Mouse (Mus musculus): ENCODE results near the gene Kif20b. TPM values are rescaled to one million over a fixed set of nuclear protein-coding genes. Genes with fewer than 3 reads are reported as not detected.

Gene Kif20b
- total RNA-seq, 4 experiments from 2014 or later, result 0.05 to 0.91 (median 0.22) TPM

GRCm38 (mm10) chr19:34920066-34920465 lies 2.1 kb upstream of the Kif20b start:
- no peak for DNase-seq (ENCODE audit: low spot score in 2 of 2)

GRCm38 (mm10) chr19:34920531-34920930 lies 1.6 kb upstream of the Kif20b start:
- no peak for DNase-seq (ENCODE audit: low spot score in 2 of 2)

- no peak for DNase-seq (ENCODE audit: low spot score in 2 of 2)
Measured at GRCm38 (mm10) chr19:34921253-34921651, 909 bp upstream of the Kif20b start.

- DNase-seq (ENCODE audit: low spot score in 2 of 2), result no peak
Measured at GRCm38 (mm10) chr19:34922603-34922963, 422 bp downstream of the Kif20b start.

GRCm38 (mm10) chr19:34947206-34947605 lies 25.0 kb downstream of the Kif20b start:
- no peak for DNase-seq (ENCODE audit: low spot score in 2 of 2)

GRCm38 (mm10) chr19:34953842-34954541 lies 31.8 kb downstream of the Kif20b start:
- DNase-seq (ENCODE audit: low spot score in 2 of 2), result no peak

- no peak for DNase-seq (ENCODE audit: low spot score in 2 of 2)
Measured at GRCm38 (mm10) chr19:34959369-34959768, 37.2 kb downstream of the Kif20b start.

GRCm38 (mm10) chr19:34984742-34985141 lies 62.6 kb downstream of the Kif20b start:
- DNase-seq (ENCODE audit: low spot score in 2 of 2), result no peak

- no peak for DNase-seq (ENCODE audit: low spot score in 2 of 2)
Measured at GRCm38 (mm10) chr19:34990443-34990842, 68.3 kb downstream of the Kif20b start.

- no peak for DNase-seq (ENCODE audit: low spot score in 2 of 2)
Measured at GRCm38 (mm10) chr19:34992969-34993527, 70.9 kb downstream of the Kif20b start.

- DNase-seq (ENCODE audit: low spot score in 2 of 2), result no peak
Measured at GRCm38 (mm10) chr19:35015058-35015457, 92.9 kb downstream of the Kif20b start.

GRCm38 (mm10) chr19:35017474-35018208 lies 95.5 kb downstream of the Kif20b start:
- DNase-seq (ENCODE audit: low spot score in 2 of 2), result no peak

- no peak for DNase-seq (ENCODE audit: low spot score in 2 of 2)
Measured at GRCm38 (mm10) chr19:35018209-35018581, 96.0 kb downstream of the Kif20b start.

Small RNA genes lying within 50 kb of the gene (microRNA-seq; reads per million reads assigned to microRNA genes)
- gene Mir1950, result not detected

Other genes starting within 250 kb of the Kif20b start
- gene Slc16a12, start 175.1 kb upstream of the Kif20b start, total RNA-seq (2022), result 1 to 10 TPM in 1 of 4 experiments, under 1 TPM in 3; 0.34 to 1.8 (median 0.44) TPM
- gene Pank1, start 42.9 kb upstream of the Kif20b start, total RNA-seq (2022), result 10 to 100 TPM in 2 of 4 experiments, 1 to 10 TPM in 2; 8.6 to 13.8 (median 10.0) TPM

Measured in gastrocnemius, adult 8-10 months (tissue).